Mouse (Mus musculus): Measurements from ENCODE around the gene Prkar1a.

Gene Prkar1a

DNA sequence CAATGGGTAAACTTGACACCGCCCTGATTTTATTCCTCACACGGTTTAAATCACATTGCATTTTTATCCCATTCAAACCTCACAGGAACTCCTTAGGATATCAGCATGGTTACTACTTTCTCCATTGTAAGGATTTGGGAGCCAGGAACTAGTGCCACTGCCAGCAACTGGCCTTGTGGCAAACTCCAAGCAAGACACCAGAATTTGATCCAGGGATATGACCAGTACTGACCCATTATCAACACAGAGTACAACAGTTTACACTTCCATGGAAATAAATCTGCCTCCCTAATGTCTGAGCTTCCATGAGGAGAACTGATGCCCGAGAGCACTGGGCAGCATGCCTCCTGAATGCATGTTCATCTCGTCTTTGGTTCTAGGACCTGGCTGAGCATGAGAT, 57.4 kb downstream of the Prkar1a start:
- no peak for DNase-seq (ENCODE audit: low read depth)

DNA sequence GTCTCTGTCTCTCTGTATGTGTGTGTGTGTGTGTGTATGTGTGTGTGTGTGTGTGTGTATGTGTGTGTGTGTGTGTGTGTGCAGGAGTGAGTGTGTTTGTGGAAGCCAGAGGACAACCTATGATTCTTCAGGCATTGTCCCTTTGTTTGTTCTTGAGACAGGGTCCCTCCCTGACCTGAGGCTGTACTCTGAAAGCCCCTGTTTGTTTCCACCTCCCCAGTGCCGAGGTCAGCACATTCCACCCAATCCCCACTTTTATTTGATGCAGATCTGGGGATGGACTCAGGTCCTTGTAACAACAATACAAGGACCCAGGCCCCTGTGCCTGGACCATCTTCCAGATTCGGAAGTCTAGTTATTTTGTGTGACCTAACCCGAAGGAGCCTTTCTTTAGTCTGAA, 58.2 kb downstream of the Prkar1a start:
- no peak for DNase-seq (ENCODE audit: low read depth)

DNA sequence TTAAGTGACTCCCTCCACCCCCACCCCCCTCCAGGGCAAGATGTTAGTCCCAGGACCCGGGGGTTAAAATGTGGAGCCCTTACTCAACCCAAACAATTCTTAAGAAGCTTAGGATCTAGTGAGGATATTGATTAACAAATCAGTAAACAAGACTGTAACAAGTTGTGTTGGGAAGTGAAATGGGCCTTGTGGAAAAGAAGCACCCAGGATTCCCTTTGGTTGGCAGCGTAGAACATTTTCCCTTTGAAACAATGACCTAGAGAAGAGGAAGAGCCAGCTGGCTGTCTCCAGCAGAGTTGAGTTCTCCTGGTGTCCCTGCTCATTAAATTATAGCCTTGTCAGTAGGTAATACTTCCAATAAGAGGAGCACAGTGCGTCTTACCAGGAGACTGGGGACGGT, 59.6 kb downstream of the Prkar1a start:
- no peak for DNase-seq (ENCODE audit: low read depth)

DNA sequence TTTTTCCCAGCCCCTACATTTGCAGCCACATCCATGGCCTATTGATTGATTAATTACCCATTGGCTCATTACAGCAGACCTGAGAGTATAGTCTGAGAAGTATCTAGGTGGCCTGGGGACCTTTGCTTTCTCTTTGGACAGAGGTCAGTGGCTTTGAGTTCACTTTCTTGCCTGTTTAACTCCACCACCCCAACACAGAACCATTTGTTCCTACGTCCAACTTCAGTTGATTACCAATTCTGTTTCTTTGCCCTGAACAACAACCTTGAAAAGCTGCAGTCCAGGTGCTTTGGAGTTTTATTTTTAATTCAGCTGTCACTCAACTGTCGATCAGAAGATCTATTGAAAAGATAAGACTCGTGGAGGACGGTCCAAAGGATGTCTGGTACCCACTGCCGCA, 60.3 kb downstream of the Prkar1a start:
- DNase-seq (ENCODE audit: low read depth) = no peak

DNA sequence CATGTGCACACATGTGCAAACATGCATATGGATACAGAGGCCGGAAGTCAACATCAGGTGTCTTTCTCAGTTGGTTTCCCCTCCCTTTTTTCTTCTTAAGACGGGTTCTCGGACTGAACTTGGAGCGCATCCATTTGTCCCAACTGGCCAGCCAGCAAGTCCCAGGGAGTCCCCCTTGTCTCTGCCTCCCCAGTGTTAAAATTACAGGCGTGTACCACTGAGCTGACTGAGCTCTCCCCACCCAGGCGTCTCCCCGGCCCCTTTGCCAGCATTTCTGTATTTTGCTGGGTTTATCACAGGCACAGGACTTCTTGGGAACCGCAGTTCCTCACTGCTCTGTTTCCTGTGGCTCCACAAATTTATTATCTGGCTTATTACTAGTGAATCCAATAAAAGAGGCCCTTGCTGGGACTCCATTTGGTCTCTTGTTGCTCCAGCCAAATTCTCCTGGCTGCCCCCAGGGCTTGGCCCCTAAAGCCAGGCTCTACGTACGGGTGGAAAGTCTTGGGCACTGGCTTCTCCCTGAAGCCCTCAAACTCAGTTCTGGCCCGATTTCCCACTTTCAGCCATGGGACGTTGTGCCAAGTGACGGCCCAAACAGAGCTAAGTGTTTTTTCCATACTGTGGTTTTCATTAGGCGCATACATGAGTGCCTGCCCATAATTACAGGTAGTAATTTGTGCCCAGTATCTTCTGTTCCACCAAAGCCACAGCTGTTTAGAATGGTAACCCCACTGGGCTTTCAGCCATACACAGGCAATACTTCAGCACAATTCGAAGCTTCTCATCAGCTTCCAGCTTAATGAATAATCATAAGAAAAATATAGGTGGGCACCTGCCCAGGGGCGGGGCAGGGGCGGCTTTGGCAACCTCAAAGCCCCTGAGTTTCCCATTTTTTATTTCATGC, 65.4 kb downstream of the Prkar1a start:
- no peak for DNase-seq (ENCODE audit: low read depth)

DNA sequence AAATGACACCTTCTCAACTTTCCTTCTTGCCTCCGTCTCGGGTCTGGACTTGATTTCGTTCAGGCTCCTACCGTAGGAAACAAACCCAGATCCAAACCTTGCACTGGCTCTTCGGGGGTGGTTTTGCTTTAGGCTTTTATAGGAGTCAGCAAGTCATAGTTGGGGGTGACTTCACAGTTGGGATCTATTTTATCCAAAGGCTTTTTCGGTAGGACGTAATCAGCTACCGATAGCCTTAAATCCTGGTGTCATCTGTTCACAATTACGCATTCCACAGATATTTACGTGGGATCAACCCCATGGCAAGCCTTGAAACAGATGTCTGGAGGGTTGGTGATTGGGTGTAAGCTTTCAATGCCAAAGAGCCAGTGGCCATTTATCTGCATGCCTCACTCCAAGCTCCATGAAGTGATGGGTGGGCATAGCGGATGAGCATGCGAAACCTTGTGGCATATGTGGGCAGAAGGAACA, 66.1 kb downstream of the Prkar1a start:
- no peak for DNase-seq (ENCODE audit: low read depth)

DNA sequence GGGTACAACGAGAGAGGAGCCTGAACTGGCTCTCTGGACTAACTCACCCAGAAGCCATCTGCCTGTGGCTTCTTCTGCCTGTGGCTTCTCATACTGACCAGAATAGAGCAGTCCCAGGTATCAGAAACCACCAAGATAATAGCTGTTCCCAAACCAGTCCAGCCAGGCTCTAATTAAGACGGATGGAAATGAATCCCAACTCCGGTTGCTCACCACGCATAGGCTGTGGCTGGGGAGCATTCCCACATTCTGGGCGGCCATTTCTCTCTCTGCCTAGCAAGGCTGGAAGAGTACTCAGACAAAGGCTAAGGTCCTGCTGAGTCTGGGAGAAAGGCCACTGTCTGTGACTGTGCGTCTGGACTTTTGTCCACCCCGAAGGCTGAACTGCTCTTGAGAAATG, 67.8 kb downstream of the Prkar1a start:
- no peak for DNase-seq (ENCODE audit: low read depth)

DNA sequence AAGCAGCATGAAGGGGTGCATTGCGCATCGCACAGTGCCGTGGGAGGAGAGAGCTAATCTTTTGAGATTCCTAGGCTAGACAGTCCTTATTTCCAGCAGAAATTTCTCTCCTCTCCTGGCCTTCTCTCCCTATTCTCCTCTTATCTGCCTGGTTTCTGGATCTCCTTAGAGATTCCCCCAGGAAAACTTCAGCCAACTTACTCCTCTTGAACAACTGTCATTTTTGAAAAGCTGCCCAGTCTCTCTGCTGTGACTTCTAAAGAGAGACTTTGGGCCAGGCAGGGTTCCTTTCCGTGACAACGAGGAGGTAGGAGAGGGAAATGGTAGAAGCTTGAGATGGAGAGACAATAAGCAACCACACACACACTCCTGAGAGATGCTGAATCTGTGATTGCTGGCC, 68.2 kb downstream of the Prkar1a start:
- no peak for DNase-seq (ENCODE audit: low read depth)

DNA sequence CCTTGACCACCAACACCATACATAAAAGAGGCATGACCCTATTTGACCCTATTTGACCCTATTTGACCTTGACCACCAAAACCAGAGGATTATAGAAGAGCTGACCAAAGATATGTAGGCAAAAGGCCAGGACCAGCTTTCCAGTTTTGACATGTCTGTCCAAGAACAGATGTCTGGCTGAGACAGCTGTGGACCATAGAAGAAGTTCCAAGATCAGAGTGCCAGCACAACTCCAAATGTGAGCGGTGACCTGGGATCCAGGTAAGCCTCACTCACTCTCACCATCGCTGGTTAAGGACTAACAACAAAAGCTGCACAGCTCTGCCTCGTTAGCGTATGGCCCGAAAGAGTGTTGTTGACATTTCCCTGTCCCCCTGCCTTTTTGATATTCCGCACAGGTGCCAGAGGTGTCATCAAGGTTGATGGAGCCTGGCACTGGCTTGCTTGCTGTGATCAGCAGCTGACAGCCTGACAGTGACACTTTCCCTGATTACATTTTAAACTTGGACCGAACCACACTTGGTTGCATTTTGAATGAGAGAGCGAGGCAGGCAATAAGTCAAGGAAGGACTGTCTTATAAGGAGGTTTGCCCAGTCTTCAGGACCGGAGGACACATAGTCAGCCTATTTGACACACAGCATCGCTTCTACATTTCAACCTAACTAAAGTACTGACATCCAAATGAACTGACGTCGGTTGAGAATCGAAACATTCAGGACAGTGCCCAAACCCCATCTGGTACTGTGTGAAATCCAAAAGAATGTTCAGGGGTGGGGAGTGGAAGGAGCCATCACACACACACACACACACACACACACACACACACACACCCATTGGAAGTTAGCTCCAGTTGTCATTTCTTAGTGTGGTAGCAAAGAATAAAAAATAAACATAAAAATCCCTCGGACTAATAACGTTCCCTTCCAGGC, 69.0 kb downstream of the Prkar1a start:
- DNase-seq (ENCODE audit: low read depth) = no peak
